Mouse (Mus musculus): ENCODE measurements at regions not wholly inside any gene's neighbourhood (a gene's known extent, or its start where the extent isn't known, plus 50 kb on each side); places are given as distances from the start of the nearest gene placed in this dataset.

- in situ Hi-C loops (cut with MboI, MseI), result no loop called here
These were observed 445.0 kb downstream of the Gsdmc2 start for GRCm38 (mm10) chr15:63400011-63400410.

GRCm38 (mm10) chr15:63397485-63397884 is 447.5 kb downstream of the Gsdmc2 start:
- in situ Hi-C loops (cut with MboI, MseI), result no loop called here

GRCm38 (mm10) chr15:63377258-63377657 is 467.7 kb downstream of the Gsdmc2 start:
- in situ Hi-C loops (cut with MboI, MseI), result no loop called here

GRCm38 (mm10) chr15:63371328-63372023 is 473.5 kb downstream of the Gsdmc2 start:
- in situ Hi-C loops (cut with MboI, MseI), result no loop called here

- in situ Hi-C loops (cut with MboI, MseI), result no loop called here
These were observed 480.5 kb downstream of the Gsdmc2 start for GRCm38 (mm10) chr15:63364473-63364872.

GRCm38 (mm10) chr15:63360402-63360801 is 484.6 kb downstream of the Gsdmc2 start:
- in situ Hi-C loops (cut with MboI, MseI), result no loop called here

GRCm38 (mm10) chr15:63341730-63342129 is 503.2 kb downstream of the Gsdmc2 start:
- in situ Hi-C loops (cut with MboI, MseI), result no loop called here

- in situ Hi-C loops (cut with MboI, MseI), result no loop called here
These were observed 504.5 kb downstream of the Gsdmc2 start for GRCm38 (mm10) chr15:63340322-63341060.

- in situ Hi-C loops (cut with MboI, MseI), result no loop called here
These were observed 525.3 kb downstream of the Gsdmc2 start for GRCm38 (mm10) chr15:63319666-63320065.

GRCm38 (mm10) chr15:63310426-63310825 is 534.6 kb downstream of the Gsdmc2 start:
- in situ Hi-C loops (cut with MboI, MseI), result no loop called here

- in situ Hi-C loops (cut with MboI, MseI), result no loop called here
These were observed 545.7 kb downstream of the Gsdmc2 start for GRCm38 (mm10) chr15:63299311-63299710.

- in situ Hi-C loops (cut with MboI, MseI), result no loop called here
These were observed 556.4 kb downstream of the Gsdmc2 start for GRCm38 (mm10) chr15:63288534-63288933.

- in situ Hi-C loops (cut with MboI, MseI), result no loop called here
These were observed 559.0 kb downstream of the Gsdmc2 start for GRCm38 (mm10) chr15:63286026-63286425.

GRCm38 (mm10) chr15:63270381-63270780 is 574.6 kb downstream of the Gsdmc2 start:
- in situ Hi-C loops (cut with MboI, MseI), result no loop called here

GRCm38 (mm10) chr15:63265845-63266244 is 579.1 kb downstream of the Gsdmc2 start:
- in situ Hi-C loops (cut with MboI, MseI), result no loop called here

GRCm38 (mm10) chr15:63255736-63256135 is 589.2 kb downstream of the Gsdmc2 start:
- in situ Hi-C loops (cut with MboI, MseI), result no loop called here

GRCm38 (mm10) chr15:63252781-63253340 is 592.1 kb downstream of the Gsdmc2 start:
- in situ Hi-C loops (cut with MboI, MseI), result no loop called here

GRCm38 (mm10) chr15:63238601-63239000 is 606.4 kb downstream of the Gsdmc2 start:
- in situ Hi-C loops (cut with MboI, MseI), result no loop called here

- in situ Hi-C loops (cut with MboI, MseI), result no loop called here
These were observed 626.5 kb downstream of the Gsdmc2 start for GRCm38 (mm10) chr15:63218393-63219060.

GRCm38 (mm10) chr15:63205150-63205549 is 639.8 kb downstream of the Gsdmc2 start:
- in situ Hi-C loops (cut with MboI, MseI), result no loop called here

- in situ Hi-C loops (cut with MboI, MseI), result loop anchor here (5.0 kb wide), 1 partner anchor 397 kb away; no protein-coding TSS in a partner anchor
These were observed 649.9 kb downstream of the Gsdmc2 start for GRCm38 (mm10) chr15:63195031-63195430.

GRCm38 (mm10) chr15:63194492-63194797 is 650.5 kb downstream of the Gsdmc2 start:
- in situ Hi-C loops (cut with MboI, MseI), result no loop called here

Data from T-helper 2 cell (primary cell).